Mouse (Mus musculus) heart, embryonic 16.5 days (tissue): ENCODE data around the gene Cxcl14. TPM values are rescaled to one million over a fixed set of nuclear protein-coding genes. Genes with fewer than 3 reads are reported as not detected.

Source experiments
- ATAC-seq: fragments of 200-750 bp; cut with Nextera tagmentation; replicated peaks from 2 replicates; pipeline ENCODE4 v1.8.0; 2017; ENCODE audit warnings: moderate number of reproducible peaks; ENCODE audit not compliant: insufficient read depth, low FRiP score; ENCODE audit errors: extremely low read depth
- H3K27ac ChIP-seq: fragments of 300-500 bp; sonication (generic); 2 replicates; pipeline ENCODE4 v1.5.1; 2014; ENCODE audit warnings: mild to moderate bottlenecking, low read length, control low read depth, moderate library complexity
- H3K27me3 ChIP-seq: fragments of 300-500 bp; sonication (generic); 2 replicates; pipeline ENCODE4 v1.6.1; 2014; ENCODE audit warnings: low read length, mixed read lengths; ENCODE audit not compliant: control insufficient read depth, insufficient read depth
- H3K36me3 ChIP-seq: fragments of 300-500 bp; sonication (generic); 2 replicates; pipeline ENCODE4 v1.6.1; 2014; ENCODE audit not compliant: control insufficient read depth, insufficient read depth
- H3K4me1 ChIP-seq: fragments of 300-500 bp; sonication (generic); 2 replicates; pipeline ENCODE4 v1.6.1; 2014; ENCODE audit warnings: low read length, mixed read lengths; ENCODE audit not compliant: control insufficient read depth, insufficient read depth
- H3K4me2 ChIP-seq: fragments of 300-500 bp; sonication (generic); 2 replicates; pipeline ENCODE4 v1.6.1; 2014; ENCODE audit warnings: low read depth, mild to moderate bottlenecking, control low read depth, low read length
- H3K4me3 ChIP-seq: fragments of 300-500 bp; sonication (generic); 2 replicates; pipeline ENCODE4 v1.5.1; 2014; ENCODE audit warnings: mild to moderate bottlenecking, control low read depth, low read length
- H3K9ac ChIP-seq: fragments of 300-500 bp; sonication (generic); 2 replicates; pipeline ENCODE4 v1.6.1; 2014; ENCODE audit warnings: low read length, control low read depth
- H3K9me3 ChIP-seq: fragments of 300-500 bp; sonication (generic); replicated peaks from 2 replicates; pipeline ENCODE4 v1.6.1; 2016; ENCODE audit warnings: low read length; ENCODE audit not compliant: control insufficient read depth
- WGBS: fragments of 180-500 bp; shearing (Covaris S2); extraction: QIAGEN DNeasy Blood & Tissue Kit; methylation state at CpG from one replicate; pipeline ENCODE4 v1.1.7; 2014; 5-methylcytosine and 5-hydroxymethylcytosine counted together
- polyA plus RNA-seq: library from polyadenylated mRNA; unstranded; fragments of >200 nt; fragmentation: Nextera tagmentation; extraction: Ambion mirVana; gene quantifications from 2 replicates; pipeline ENCODE4 v1.2.1, GENCODE M21; 2015

Cxcl14 gene
- polyA plus RNA-seq, 1 experiment from 2014 or later = 0.54 TPM

GRCm38 (mm10) chr13:56279439-56279838 is 16.9 kb downstream of the Cxcl14 start:
- 0 out of 2 replicates have a peak, but pooled peaks cover 2% of the 10 kb centered on the region for H3K9me3 ChIP-seq
- WGBS = 21% methylated on average over 8 of the region's 8 CpGs
- no peaks in the 10 kb centered on the region for H3K36me3 ChIP-seq
- no peak overlapping the region for H3K4me2 ChIP-seq
- H3K9ac ChIP-seq = no peak overlapping the region
- no peak overlapping the region for H3K27ac ChIP-seq
- H3K27me3 ChIP-seq = no peaks in the 10 kb centered on the region
- H3K4me3 ChIP-seq = no peak overlapping the region
- H3K4me1 ChIP-seq = no peaks in the 10 kb centered on the region
- no peak for ATAC-seq

- Histone ChIP-seq H3K9me3 (peaks cover 13% of the 10 kb centered on the region), H3K4me1 (no peaks in the 10 kb centered on the region), H3K27me3 (no peaks in the 10 kb centered on the region; the same call in 1 of the 2 replicates), H3K36me3 (no peaks in the 10 kb centered on the region), H3K27ac (no peak overlapping the region), H3K4me2 (no peak overlapping the region), H3K9ac (no peak overlapping the region), H3K4me3 (no peak overlapping the region)
- 41% methylated on average over 2 of the region's 2 CpGs for WGBS
- no peak for ATAC-seq
Measured at GRCm38 (mm10) chr13:56275171-56275570, 21.2 kb downstream of the Cxcl14 start.

DNA sequence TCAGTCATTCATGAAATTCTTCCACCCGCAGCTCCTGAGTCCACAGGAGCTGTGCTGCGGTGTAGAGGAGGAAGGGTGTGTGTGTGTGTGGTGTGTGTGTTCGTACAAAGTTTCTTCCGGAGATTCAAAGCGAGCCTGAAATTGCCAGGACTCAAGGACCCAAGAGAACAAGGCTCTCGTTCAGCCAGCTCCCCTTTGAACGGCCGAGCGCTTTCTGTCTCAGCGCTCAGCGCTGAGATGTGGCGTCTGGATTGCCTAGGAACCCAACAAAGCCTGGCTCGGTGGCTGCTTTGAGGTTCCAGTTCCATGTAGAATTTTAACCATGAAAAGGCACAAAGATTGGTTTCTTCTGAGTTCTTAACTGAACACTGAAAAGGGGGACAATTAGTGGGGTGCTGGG is 26.2 kb downstream of the Cxcl14 start:
- Histone ChIP-seq H3K9ac (no peak overlapping the region), H3K27me3 (peaks cover 15% of the 10 kb centered on the region), H3K27ac (no peak overlapping the region), H3K4me3 (no peak overlapping the region), H3K4me1 (no peaks in the 10 kb centered on the region), H3K4me2 (no peak overlapping the region), H3K9me3 (peaks cover 15% of the 10 kb centered on the region), H3K36me3 (no peaks in the 10 kb centered on the region)
- 60% methylated on average over 13 of the region's 13 CpGs for WGBS
- ATAC-seq = no peak

DNA sequence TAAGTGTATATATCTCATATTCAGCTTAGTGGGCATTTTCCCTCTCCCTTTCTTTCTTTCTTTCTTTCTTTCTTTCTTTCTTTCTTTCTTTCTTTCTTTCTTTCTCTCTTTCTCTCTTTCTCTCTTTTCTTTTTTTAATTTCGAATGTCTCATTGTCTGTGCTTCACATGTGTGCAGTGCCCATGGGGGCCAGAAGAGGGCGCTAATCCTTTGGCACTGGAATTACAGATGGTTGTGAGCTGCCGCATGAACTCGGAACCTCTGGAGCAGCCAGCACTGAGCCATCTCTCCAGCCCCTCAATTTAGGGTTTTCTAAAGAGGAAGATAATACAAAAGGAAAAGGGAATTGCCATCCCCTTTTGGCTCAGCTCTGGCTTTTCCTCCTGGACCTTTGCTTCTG is 29.0 kb downstream of the Cxcl14 start:
- H3K27me3 ChIP-seq = peaks cover 27% of the 10 kb centered on the region
- no peaks in the 10 kb centered on the region for H3K36me3 ChIP-seq
- H3K4me2 ChIP-seq = no peak overlapping the region
- no peak overlapping the region for H3K9ac ChIP-seq
- peaks cover 13% of the 10 kb centered on the region for H3K9me3 ChIP-seq
- H3K4me1 ChIP-seq = no peaks in the 10 kb centered on the region
- no peak for ATAC-seq
- H3K4me3 ChIP-seq = no peak overlapping the region
- 77% methylated on average over 4 of the region's 4 CpGs for WGBS
- no peak overlapping the region for H3K27ac ChIP-seq

- Histone ChIP-seq H3K27ac (no peak overlapping the region), H3K4me1 (no peaks in the 10 kb centered on the region), H3K27me3 (peaks cover 37% of the 10 kb centered on the region), H3K4me2 (no peak overlapping the region), H3K36me3 (no peaks in the 10 kb centered on the region), H3K4me3 (no peak overlapping the region), H3K9me3 (peaks cover 7% of the 10 kb centered on the region), H3K9ac (no peak overlapping the region)
- WGBS = 38% methylated on average over 8 of the region's 8 CpGs
- ATAC-seq = no peak
Measured at GRCm38 (mm10) chr13:56266435-56266834, 29.9 kb downstream of the Cxcl14 start.

DNA sequence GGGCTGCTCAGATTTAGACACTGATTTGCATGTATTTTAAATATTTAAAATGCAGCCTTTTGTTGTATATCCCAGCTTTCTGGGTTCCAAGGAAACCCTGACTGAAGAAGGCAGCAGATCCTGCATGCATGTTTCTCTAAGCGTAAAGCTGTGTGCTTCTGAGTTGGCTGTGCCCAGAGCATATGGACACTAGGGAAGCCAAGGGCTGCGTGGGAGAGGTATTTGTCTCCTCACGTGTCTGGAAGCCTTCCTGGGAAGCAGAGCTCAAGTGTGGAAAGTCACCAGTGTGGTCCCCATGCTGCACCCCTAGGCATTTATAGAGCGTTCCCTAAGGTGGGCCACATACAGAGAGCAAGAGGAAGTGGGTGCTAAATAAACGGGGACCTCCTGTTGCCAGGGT is 30.7 kb downstream of the Cxcl14 start:
- 57% methylated on average over 5 of the region's 5 CpGs for WGBS

DNA sequence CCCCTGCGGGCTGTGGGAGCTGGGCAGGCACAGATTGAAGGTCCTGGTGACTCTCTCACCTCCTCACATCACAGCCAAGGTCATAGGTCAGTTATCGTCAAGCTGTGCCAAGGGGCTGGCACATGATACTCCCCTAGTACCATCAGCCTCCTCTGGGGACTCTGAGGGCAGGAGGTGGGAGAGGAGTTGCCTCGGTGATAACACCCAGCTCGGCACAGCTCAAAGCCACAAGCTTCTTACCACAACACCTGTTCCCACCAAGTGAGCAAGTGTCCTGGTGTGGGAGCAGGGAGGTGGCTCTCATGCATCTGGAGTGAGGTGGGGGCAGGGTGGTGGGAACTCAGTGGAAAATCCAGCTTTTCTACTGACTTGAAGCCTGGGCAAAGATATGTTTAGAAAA is 34.1 kb downstream of the Cxcl14 start:
- 0 out of 2 replicates have a peak, but pooled peaks have one; percentile 45 for ATAC-seq
- 40% methylated on average over 4 of the region's 4 CpGs for WGBS
- H3K4me1 ChIP-seq = peaks cover 2% of the 10 kb centered on the region; the same call in 1 of the 2 replicates
- H3K4me3 ChIP-seq = no peak overlapping the region
- no peaks in the 10 kb centered on the region for H3K36me3 ChIP-seq
- H3K9ac ChIP-seq = no peak overlapping the region
- H3K9me3 ChIP-seq = no peaks in the 10 kb centered on the region
- H3K27me3 ChIP-seq = peaks cover 68% of the 10 kb centered on the region
- H3K4me2 ChIP-seq = no peak overlapping the region
- H3K27ac ChIP-seq = no peak overlapping the region

More for the DNA sequence above, 30.7 kb downstream of the Cxcl14 start:
- peaks cover 45% of the 10 kb centered on the region for H3K27me3 ChIP-seq
- H3K9ac ChIP-seq = no peak overlapping the region
- H3K4me2 ChIP-seq = no peak overlapping the region
- H3K4me3 ChIP-seq = no peak overlapping the region
- no peak for ATAC-seq
- no peaks in the 10 kb centered on the region for H3K4me1 ChIP-seq
- H3K27ac ChIP-seq = no peak overlapping the region
- H3K36me3 ChIP-seq = no peaks in the 10 kb centered on the region
- peaks cover 2% of the 10 kb centered on the region; the same call in 1 of the 2 replicates for H3K9me3 ChIP-seq

DNA sequence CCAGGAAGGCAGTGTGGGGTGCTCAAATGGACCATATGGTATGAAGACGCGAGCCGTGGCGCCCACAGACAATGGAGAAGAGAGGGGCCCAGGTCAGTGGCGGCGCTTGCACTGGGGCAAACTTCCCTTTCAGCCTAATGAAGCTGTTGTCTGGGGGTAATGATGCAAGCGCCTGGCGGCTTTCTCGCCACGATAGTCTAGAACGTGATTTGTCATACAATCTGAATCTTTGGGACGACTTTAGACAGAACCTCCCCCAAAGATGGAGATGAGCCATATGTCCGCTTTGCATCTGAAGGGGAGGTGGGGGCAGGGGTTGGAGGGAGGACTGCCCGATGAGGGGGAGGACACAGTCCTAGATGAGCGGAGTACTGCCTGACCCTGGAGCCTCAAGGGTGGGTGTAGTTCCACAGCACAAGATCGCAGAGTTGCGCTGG is 36.0 kb downstream of the Cxcl14 start:
- peaks cover 83% of the 10 kb centered on the region for H3K27me3 ChIP-seq
- H3K27ac ChIP-seq = no peak overlapping the region
- no peak for ATAC-seq
- H3K4me1 ChIP-seq = peaks cover 2% of the 10 kb centered on the region; the same call in 1 of the 2 replicates
- H3K36me3 ChIP-seq = no peaks in the 10 kb centered on the region
- 5% methylated on average over 17 of the region's 17 CpGs for WGBS
- no peak overlapping the region for H3K4me2 ChIP-seq
- no peak overlapping the region for H3K9ac ChIP-seq
- no peak overlapping the region for H3K4me3 ChIP-seq
- no peaks in the 10 kb centered on the region for H3K9me3 ChIP-seq

DNA sequence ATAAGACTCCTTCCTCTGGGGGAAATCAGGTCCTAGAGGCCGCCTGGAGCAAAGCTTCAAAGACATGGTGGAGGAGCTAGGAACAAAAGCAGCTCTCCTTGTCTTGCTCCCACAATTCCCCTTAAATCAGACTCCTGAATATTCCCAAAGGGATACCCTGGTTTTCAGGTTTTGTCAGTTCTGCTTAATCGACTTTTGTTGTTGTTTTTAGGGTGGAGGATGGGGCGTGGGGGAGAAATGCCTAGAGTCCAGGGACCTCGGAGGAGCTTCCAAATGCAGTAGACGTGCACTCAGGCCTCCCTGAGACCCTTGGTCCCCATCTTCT is 36.5 kb downstream of the Cxcl14 start:
- Histone ChIP-seq H3K4me2 (no peak overlapping the region), H3K9ac (no peak overlapping the region), H3K4me1 (peaks cover 2% of the 10 kb centered on the region; the same call in 1 of the 2 replicates), H3K36me3 (no peaks in the 10 kb centered on the region), H3K9me3 (no peaks in the 10 kb centered on the region), H3K27ac (no peak overlapping the region), H3K27me3 (peaks cover 83% of the 10 kb centered on the region), H3K4me3 (no peak overlapping the region)
- 5% methylated on average over 5 of the region's 5 CpGs for WGBS
- no peak for ATAC-seq
